Mouse (Mus musculus) liver, adult 2 months (tissue): Measurements from ENCODE around the gene 4930524B15Rik.

Source experiments
- CTCF ChIP-seq: fragments of 200-500 bp; IDR thresholded peaks from 2 replicates; pipeline ENCODE4 v1.5.1; 2011; ENCODE audit warnings: low read depth, low read length, control low read depth
- POLR2A ChIP-seq: fragments of 200-500 bp; IDR thresholded peaks from 2 replicates; pipeline ENCODE4 v1.6.1; 2011; ENCODE audit warnings: low read length, control low read depth; ENCODE audit not compliant: insufficient read depth; ENCODE audit errors: extremely low read depth

DNA sequence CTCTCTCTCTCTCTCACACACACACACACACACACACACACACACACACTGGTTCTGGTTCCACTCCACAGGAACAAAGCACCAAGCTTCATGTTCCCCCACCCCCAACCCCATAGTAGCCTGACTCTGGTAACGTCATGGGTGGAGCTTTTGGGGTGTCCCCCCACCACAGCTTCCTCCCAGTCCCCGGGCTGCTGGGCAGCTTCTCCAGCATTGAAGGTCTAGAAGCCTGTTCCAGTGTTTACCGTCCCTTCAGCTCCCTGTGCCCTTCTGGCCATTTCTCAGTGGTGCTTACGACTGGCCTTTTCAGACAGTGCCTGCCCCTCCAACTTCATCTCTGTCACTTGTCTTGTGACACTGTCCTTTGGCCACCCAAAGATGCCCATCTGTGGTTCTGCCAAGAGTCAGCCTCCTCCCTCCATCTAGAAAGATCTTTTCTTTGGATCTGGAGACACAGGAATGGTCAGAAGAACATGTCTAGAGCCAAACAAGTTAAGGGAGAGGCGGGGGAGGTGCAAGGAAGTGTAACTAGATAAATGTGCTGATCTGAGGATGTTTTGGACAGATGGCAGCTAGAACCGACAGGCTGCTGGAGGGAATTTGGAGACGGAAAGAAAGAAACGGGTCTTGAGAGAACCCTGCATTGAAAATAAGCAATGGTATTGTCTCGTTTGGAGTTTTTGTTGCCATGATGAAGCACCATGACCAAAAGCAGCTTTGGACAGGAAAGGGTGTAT lies 46.6 kb downstream of the 4930524B15Rik start:
- TF ChIP-seq CTCF (no peak), POLR2A (no peak)
